Mouse (Mus musculus) small intestine, adult 10 weeks (tissue): ENCODE measurements around the gene Cachd1. TPM values are rescaled to one million over a fixed set of nuclear protein-coding genes. Genes with fewer than 3 reads are reported as not detected.

Experiments
- polyA plus RNA-seq: library from polyadenylated mRNA; stranded (reverse); fragments of 350-450 nt; fragmentation: Illumina TruSeq; extraction: RNeasy Lipid Tissue Mini Kit (QIAGEN cat#74804); gene quantifications from one replicate; pipeline ENCODE4 v1.2.3, GENCODE M21; 2014; ENCODE audit warnings: low replicate concordance

The Cachd1 gene
- 5.0 TPM for polyA plus RNA-seq

GRCm38 (mm10) chr4:100776043-100776870 lies at the start of gene Cachd1:
TSS of gene Cachd1 (plus strand) at chr4:100776675.

GRCm38 (mm10) chr4:101020596-101020995 lies 244.1 kb downstream of the Cachd1 start, which contains the start of gene Gm10577:
TSS of gene Gm10577 (minus strand) at chr4:101020696.

GRCm38 (mm10) chr4:101068786-101069153 lies 292.3 kb downstream of the Cachd1 start, which contains the start of gene Raver2:
TSS of gene Raver2 (plus strand) at chr4:101068983.

Other genes with a start within 250 kb of the Cachd1 start
- not detected for gene Gm10577, start 244.0 kb downstream of the Cachd1 start, polyA plus RNA-seq